Mouse (Mus musculus): Measurements from ENCODE around the gene Tmem19. TPM values are rescaled to one million over a fixed set of nuclear protein-coding genes. Genes with fewer than 3 reads are reported as not detected.

The Tmem19 gene
- total and polyA plus RNA-seq, 2 experiments from 2014 or later = 6.0 to 21.6 TPM

GRCm38 (mm10) chr10:115294715-115295114, 67.6 kb downstream of the Tmem19 start:
- WGBS = 96% methylated on average over 7 of the region's 7 CpGs
- Histone ChIP-seq H3K27me3 (ENCODE audit: control insufficient read depth, insufficient read depth, low read length) (no peaks in the 10 kb centered on the region), H3K4me3 (ENCODE audit: low read depth, low read length) (no peak overlapping the region), H3K9me3 (replicated peaks; ENCODE audit: control insufficient read depth, low read length) (no peaks in the 10 kb centered on the region), H3K9ac (replicated peaks; ENCODE audit: low read depth, low read length) (no peak overlapping the region), H3K27ac (ENCODE audit: low read depth) (no peak overlapping the region), H3K36me3 (replicated peaks; ENCODE audit: control insufficient read depth, insufficient read depth, low read length) (peaks cover 80% of the 10 kb centered on the region), H3K4me2 (ENCODE audit: low read depth, low read length) (no peak overlapping the region), H3K4me1 (ENCODE audit: control insufficient read depth, insufficient read depth) (no peaks in the 10 kb centered on the region)
- ATAC-seq (ENCODE audit: insufficient read depth, low read depth) (no peak), DNase-seq (ENCODE audit: low spot score) (no peak)
- TF ChIP-seq CTCF (IDR thresholded peaks at IDR 0.05; ENCODE audit: low read depth) (no peak), EP300 (IDR thresholded peaks at IDR 0.05; ENCODE audit: low read depth) (no peak)

- no peaks in the 10 kb centered on the region for H3K9me3 ChIP-seq (replicated peaks; ENCODE audit: control insufficient read depth, low read length)
- peaks cover 78% of the 10 kb centered on the region for H3K36me3 ChIP-seq (replicated peaks; ENCODE audit: control insufficient read depth, insufficient read depth, low read length)
- no peaks in the 10 kb centered on the region for H3K4me1 ChIP-seq (ENCODE audit: control insufficient read depth, insufficient read depth)
- H3K4me2 ChIP-seq (ENCODE audit: low read depth, low read length) = no peak overlapping the region
- H3K4me3 ChIP-seq (ENCODE audit: low read depth, low read length) = no peak overlapping the region
- no peak for TF ChIP-seq EP300 (IDR thresholded peaks at IDR 0.05; ENCODE audit: low read depth)
- TF ChIP-seq CTCF (IDR thresholded peaks at IDR 0.05; ENCODE audit: low read depth) = no peak
- DNase-seq (ENCODE audit: low spot score) (no peak), ATAC-seq (ENCODE audit: insufficient read depth, low read depth) (no peak)
- no peaks in the 10 kb centered on the region for H3K27me3 ChIP-seq (ENCODE audit: control insufficient read depth, insufficient read depth, low read length)
- H3K9ac ChIP-seq (replicated peaks; ENCODE audit: low read depth, low read length) = no peak overlapping the region
- no peak overlapping the region for H3K27ac ChIP-seq (ENCODE audit: low read depth)
- WGBS = 92% methylated on average over 7 of the region's 7 CpGs
Observed at GRCm38 (mm10) chr10:115293946-115294345, 68.4 kb downstream of the Tmem19 start.

GRCm38 (mm10) chr10:115290671-115291070, 71.6 kb downstream of the Tmem19 start:
- H3K27ac ChIP-seq (ENCODE audit: low read depth) = no peak overlapping the region
- TF ChIP-seq CTCF (IDR thresholded peaks at IDR 0.05; ENCODE audit: low read depth) (no peak), EP300 (IDR thresholded peaks at IDR 0.05; ENCODE audit: low read depth) (no peak)
- no peak for DNase-seq (ENCODE audit: low spot score)
- no peaks in the 10 kb centered on the region for H3K4me1 ChIP-seq (ENCODE audit: control insufficient read depth, insufficient read depth)
- no peak overlapping the region for H3K4me3 ChIP-seq (ENCODE audit: low read depth, low read length)
- H3K9ac ChIP-seq (replicated peaks; ENCODE audit: low read depth, low read length) = no peak overlapping the region
- no peaks in the 10 kb centered on the region for H3K9me3 ChIP-seq (replicated peaks; ENCODE audit: control insufficient read depth, low read length)
- H3K4me2 ChIP-seq (ENCODE audit: low read depth, low read length) = no peak overlapping the region
- H3K27me3 ChIP-seq (ENCODE audit: control insufficient read depth, insufficient read depth, low read length) = no peaks in the 10 kb centered on the region
- peaks cover 74% of the 10 kb centered on the region for H3K36me3 ChIP-seq (replicated peaks; ENCODE audit: control insufficient read depth, insufficient read depth, low read length)
- no peak for ATAC-seq (ENCODE audit: insufficient read depth, low read depth)
- 89% methylated on average over 9 of the region's 9 CpGs for WGBS

Other genes starting within 250 kb of the Tmem19 start
- not detected in 2 replicates for gene Tph2, start 177.5 kb downstream of the Tmem19 start, total RNA-seq (2014; rRNA removed; ENCODE audit: low replicate concordance)
- gene Tph2, start 177.5 kb downstream of the Tmem19 start, polyA plus RNA-seq (2015; fragmentation: Nextera tagmentation; extraction: Ambion mirVana) = 0.05 TPM in 2 replicates
- gene Tbc1d15, start 111.0 kb downstream of the Tmem19 start, total RNA-seq (2014; rRNA removed; ENCODE audit: low replicate concordance) = 7.1 and 11.3 TPM in 2 replicates
- 27.7 and 29.7 TPM in 2 replicates for gene Tbc1d15, start 111.0 kb downstream of the Tmem19 start, polyA plus RNA-seq (2015; fragmentation: Nextera tagmentation; extraction: Ambion mirVana)
- 42.0 and 45.2 TPM in 2 replicates for gene Rab21, start 46.9 kb downstream of the Tmem19 start, total RNA-seq (2014; rRNA removed; ENCODE audit: low replicate concordance)
- 7.2 and 7.7 TPM in 2 replicates for gene Rab21, start 46.9 kb downstream of the Tmem19 start, polyA plus RNA-seq (2015; fragmentation: Nextera tagmentation; extraction: Ambion mirVana)
- gene Thap2, start 21.9 kb upstream of the Tmem19 start, total RNA-seq (2014; rRNA removed; ENCODE audit: low replicate concordance) = 4.0 and 11.1 TPM in 2 replicates
- gene Thap2, start 21.9 kb upstream of the Tmem19 start, polyA plus RNA-seq (2015; fragmentation: Nextera tagmentation; extraction: Ambion mirVana) = 8.9 and 12.1 TPM in 2 replicates
- 14.1 and 26.5 TPM in 2 replicates for gene Zfc3h1, start 22.5 kb upstream of the Tmem19 start, total RNA-seq (2014; rRNA removed; ENCODE audit: low replicate concordance)
- gene Zfc3h1, start 22.5 kb upstream of the Tmem19 start, polyA plus RNA-seq (2015; fragmentation: Nextera tagmentation; extraction: Ambion mirVana) = 5.1 and 5.3 TPM in 2 replicates
- gene A930009A15Rik, start 207.5 kb upstream of the Tmem19 start, total RNA-seq (2014; rRNA removed; ENCODE audit: low replicate concordance) = not detected in 2 replicates
- not detected in 2 replicates for gene A930009A15Rik, start 207.5 kb upstream of the Tmem19 start, polyA plus RNA-seq (2015; fragmentation: Nextera tagmentation; extraction: Ambion mirVana)
- gene Lgr5, start 225.3 kb upstream of the Tmem19 start, total RNA-seq (2014; rRNA removed; ENCODE audit: low replicate concordance) = not detected in 2 replicates
- 0.04 and 0.08 TPM in 2 replicates for gene Lgr5, start 225.3 kb upstream of the Tmem19 start, polyA plus RNA-seq (2015; fragmentation: Nextera tagmentation; extraction: Ambion mirVana)